Mouse (Mus musculus) heart, embryonic 15.5 days (tissue): ENCODE results near the gene Dpp7. TPM values are rescaled to one million over a fixed set of nuclear protein-coding genes. Genes with fewer than 3 reads are reported as not detected.

ENCODE experiments used
- ATAC-seq: fragments of 200-750 bp; cut with Nextera tagmentation; replicated peaks from 2 replicates; pipeline ENCODE4 v1.8.0; 2017; ENCODE audit warnings: low read depth, moderate TSS enrichment; ENCODE audit not compliant: insufficient number of reproducible peaks, insufficient read depth, low FRiP score
- H3K27ac ChIP-seq: fragments of 300-500 bp; sonication (generic); 2 replicates; pipeline ENCODE4 v1.5.1; 2015; ENCODE audit warnings: mild to moderate bottlenecking, inconsistent platforms
- H3K27me3 ChIP-seq: fragments of 300-500 bp; sonication (generic); 2 replicates; pipeline ENCODE4 v1.6.1; 2015; ENCODE audit warnings: inconsistent platforms
- H3K36me3 ChIP-seq: fragments of 300-500 bp; sonication (generic); 2 replicates; pipeline ENCODE4 v1.6.1; 2015; ENCODE audit warnings: mild to moderate bottlenecking, inconsistent platforms
- H3K4me1 ChIP-seq: fragments of 300-500 bp; sonication (generic); replicated peaks from 2 replicates; pipeline ENCODE4 v1.6.1; 2015; ENCODE audit warnings: inconsistent platforms
- H3K4me2 ChIP-seq: fragments of 300-500 bp; sonication (generic); 2 replicates; pipeline ENCODE4 v1.6.1; 2015; ENCODE audit warnings: inconsistent platforms, mild to moderate bottlenecking, moderate library complexity
- H3K4me3 ChIP-seq: fragments of 300-500 bp; sonication (generic); 2 replicates; pipeline ENCODE4 v1.5.1; 2015; ENCODE audit warnings: mild to moderate bottlenecking, inconsistent platforms
- H3K9ac ChIP-seq: fragments of 300-500 bp; sonication (generic); 2 replicates; pipeline ENCODE4 v1.6.1; 2015; ENCODE audit warnings: mild to moderate bottlenecking, inconsistent platforms
- H3K9me3 ChIP-seq: fragments of 300-500 bp; sonication (generic); replicated peaks from 2 replicates; pipeline ENCODE4 v1.6.1; 2016; ENCODE audit warnings: inconsistent platforms
- WGBS: fragments of 180-500 bp; shearing (Covaris S2); methylation state at CpG from one replicate; pipeline ENCODE4 v1.1.7; 2015; ENCODE audit warnings: mixed read lengths; 5-methylcytosine and 5-hydroxymethylcytosine counted together
- polyA plus RNA-seq: library from polyadenylated mRNA; unstranded; fragments of >200 nt; fragmentation: Nextera tagmentation; extraction: Ambion mirVana; gene quantifications from 2 replicates; pipeline ENCODE4 v1.2.1, GENCODE M21; 2015

Gene Dpp7
- polyA plus RNA-seq, 1 experiment from 2014 or later = 9.5 TPM

- Histone ChIP-seq H3K27me3 (peaks cover 90% of the 10 kb centered on the region), H3K9ac (no peak overlapping the region), H3K27ac (no peak overlapping the region), H3K4me3 (peak overlapping the region; percentile 45), H3K9me3 (no peaks in the 10 kb centered on the region), H3K4me1 (peaks cover 7% of the 10 kb centered on the region), H3K36me3 (no peaks in the 10 kb centered on the region), H3K4me2 (peak overlapping the region; percentile 81)
- no peak for ATAC-seq
- WGBS = 49% methylated on average over 14 of the region's 14 CpGs
These were observed 50.4 kb downstream of the Dpp7 start for GRCm38 (mm10) chr2:25305587-25306359.

GRCm38 (mm10) chr2:25304657-25305541 lies 51.3 kb downstream of the Dpp7 start:
- Histone ChIP-seq H3K9me3 (no peaks in the 10 kb centered on the region), H3K4me2 (peak overlapping the region; percentile 81), H3K27ac (no peak overlapping the region), H3K36me3 (no peaks in the 10 kb centered on the region), H3K4me3 (peak overlapping the region; percentile 45), H3K27me3 (peaks cover 81% of the 10 kb centered on the region), H3K9ac (peak overlapping the region; percentile 26), H3K4me1 (peaks cover 7% of the 10 kb centered on the region)
- 1% methylated on average over 39 of the region's 45 CpGs for WGBS
- ATAC-seq = peak; percentile 43; the same call in 1 of the 2 replicates

- ATAC-seq = no peak
- Histone ChIP-seq H3K9me3 (no peaks in the 10 kb centered on the region), H3K36me3 (no peaks in the 10 kb centered on the region), H3K9ac (no peak overlapping the region), H3K27me3 (peaks cover 73% of the 10 kb centered on the region), H3K4me1 (peaks cover 7% of the 10 kb centered on the region), H3K4me3 (0 out of 2 replicates have a peak overlapping the region, but pooled peaks have one; percentile 45), H3K4me2 (peak overlapping the region; percentile 81; the same call in 1 of the 2 replicates), H3K27ac (no peak overlapping the region)
- 63% methylated on average over 7 of the region's 7 CpGs for WGBS
These were observed 52.1 kb downstream of the Dpp7 start for GRCm38 (mm10) chr2:25303931-25304656.

GRCm38 (mm10) chr2:25303452-25303851 lies 52.7 kb downstream of the Dpp7 start:
- no peak for ATAC-seq
- peaks cover 68% of the 10 kb centered on the region for H3K27me3 ChIP-seq

More at GRCm38 (mm10) chr2:25303452-25303851, 52.7 kb downstream of the Dpp7 start:
- Histone ChIP-seq H3K9me3 (no peaks in the 10 kb centered on the region), H3K9ac (no peak overlapping the region), H3K27ac (no peak overlapping the region), H3K4me1 (peaks cover 7% of the 10 kb centered on the region), H3K4me3 (no peak overlapping the region), H3K4me2 (no peak overlapping the region), H3K36me3 (no peaks in the 10 kb centered on the region)
- 64% methylated on average over 3 of the region's 3 CpGs for WGBS

Other genes with a start within 250 kb of the Dpp7 start
- 17.3 and 19.0 TPM in 2 replicates for gene Nrarp, start 175.6 kb downstream of the Dpp7 start, polyA plus RNA-seq
- 5.8 and 10.3 TPM in 2 replicates for gene Tor4a, start 159.5 kb downstream of the Dpp7 start, polyA plus RNA-seq
- 62.7 and 79.5 TPM in 2 replicates for gene Nelfb, start 144.9 kb downstream of the Dpp7 start, polyA plus RNA-seq
- not detected in 2 replicates for gene Stpg3, start 141.7 kb downstream of the Dpp7 start, polyA plus RNA-seq
- 0.57 and 0.65 TPM in 2 replicates for gene Fam166a, start 137.6 kb downstream of the Dpp7 start, polyA plus RNA-seq
- 358 and 463 TPM in 2 replicates for gene Tubb4b, start 131.7 kb downstream of the Dpp7 start, polyA plus RNA-seq
- gene Slc34a3, start 122.0 kb downstream of the Dpp7 start, polyA plus RNA-seq = not detected in 2 replicates
- gene Rnf224, start 119.6 kb downstream of the Dpp7 start, polyA plus RNA-seq = not detected in 2 replicates
- gene Rnf208, start 114.1 kb downstream of the Dpp7 start, polyA plus RNA-seq = 4.3 and 6.0 TPM in 2 replicates
- 0.30 TPM in 2 replicates for gene Cysrt1, start 113.9 kb downstream of the Dpp7 start, polyA plus RNA-seq
- 2.3 and 3.3 TPM in 2 replicates for gene AL732309.1, start 109.5 kb downstream of the Dpp7 start, polyA plus RNA-seq
- 17.6 and 18.2 TPM in 2 replicates for gene Tmem203, start 100.9 kb downstream of the Dpp7 start, polyA plus RNA-seq
- 3.6 and 5.2 TPM in 2 replicates for gene Tprn, start 93.7 kb downstream of the Dpp7 start, polyA plus RNA-seq
- 137 and 152 TPM in 2 replicates for gene Ssna1, start 83.9 kb downstream of the Dpp7 start, polyA plus RNA-seq
- 67.5 and 92.0 TPM in 2 replicates for gene Anapc2, start 83.9 kb downstream of the Dpp7 start, polyA plus RNA-seq
- not detected in 2 replicates for gene Tmem210, start 68.2 kb downstream of the Dpp7 start, polyA plus RNA-seq
- 0.28 and 0.89 TPM in 2 replicates for gene Lrrc26, start 66.4 kb downstream of the Dpp7 start, polyA plus RNA-seq
- gene Grin1, start 37.2 kb downstream of the Dpp7 start, polyA plus RNA-seq = 0.25 and 0.28 TPM in 2 replicates
- gene Man1b1, start 24.0 kb downstream of the Dpp7 start, polyA plus RNA-seq = 30.2 and 31.1 TPM in 2 replicates
- 13.9 and 16.0 TPM in 2 replicates for gene Uap1l1, start 9.3 kb upstream of the Dpp7 start, polyA plus RNA-seq
- 15.4 and 25.5 TPM in 2 replicates for gene Sapcd2, start 16.0 kb upstream of the Dpp7 start, polyA plus RNA-seq
- 1.8 and 4.6 TPM in 2 replicates for gene Entpd2, start 39.5 kb upstream of the Dpp7 start, polyA plus RNA-seq
- gene Npdc1, start 43.0 kb upstream of the Dpp7 start, polyA plus RNA-seq = 28.8 and 41.6 TPM in 2 replicates
- 0.08 and 0.15 TPM in 2 replicates for gene Fut7, start 66.9 kb upstream of the Dpp7 start, polyA plus RNA-seq
- gene Abca2, start 72.3 kb upstream of the Dpp7 start, polyA plus RNA-seq = 3.5 and 5.6 TPM in 2 replicates
- gene Clic3, start 100.5 kb upstream of the Dpp7 start, polyA plus RNA-seq = 6.1 and 9.6 TPM in 2 replicates
- gene Paxx, start 104.7 kb upstream of the Dpp7 start, polyA plus RNA-seq = 31.1 and 38.0 TPM in 2 replicates
- 107 and 134 TPM in 2 replicates for gene Ptgds, start 113.7 kb upstream of the Dpp7 start, polyA plus RNA-seq
- gene Lcn12, start 137.6 kb upstream of the Dpp7 start, polyA plus RNA-seq = not detected in 2 replicates
- 72.6 and 94.1 TPM in 2 replicates for gene Fbxw5, start 144.4 kb upstream of the Dpp7 start, polyA plus RNA-seq
- 3.5 and 5.0 TPM in 2 replicates for gene C8g, start 145.4 kb upstream of the Dpp7 start, polyA plus RNA-seq
- 18.4 and 25.2 TPM in 2 replicates for gene Traf2, start 190.6 kb upstream of the Dpp7 start, polyA plus RNA-seq
- 276 and 289 TPM in 2 replicates for gene Edf1, start 201.5 kb upstream of the Dpp7 start, polyA plus RNA-seq
- gene Mamdc4, start 218.5 kb upstream of the Dpp7 start, polyA plus RNA-seq = 3.4 and 9.8 TPM in 2 replicates
- 171 and 175 TPM in 2 replicates for gene Phpt1, start 218.9 kb upstream of the Dpp7 start, polyA plus RNA-seq
- gene Ajm1, start 225.4 kb upstream of the Dpp7 start, polyA plus RNA-seq = 0.22 and 0.30 TPM in 2 replicates